Mouse (Mus musculus): ENCODE results near the gene Ksr1.

The Ksr1 gene

GRCm38 (mm10) chr11:79146331-79146767 lies at the start of gene Ksr1:
Ksr1 (minus strand) TSS chr11:79146407.
- in situ Hi-C loops (cut with MboI, MseI): loop anchor here (10.0 kb wide), 2 partner anchors 72 to 612 kb away; partner anchors contain the start of genes Ift20 and Tnfaip1

- in situ Hi-C loops (cut with MboI, MseI): no loop called here
Measured at GRCm38 (mm10) chr11:79192176-79192575, 46.0 kb upstream of the Ksr1 start.

- in situ Hi-C loops (cut with MboI, MseI): no loop called here
Measured at GRCm38 (mm10) chr11:79191214-79191613, 45.0 kb upstream of the Ksr1 start.

GRCm38 (mm10) chr11:79190257-79190656 lies 44.0 kb upstream of the Ksr1 start:
- in situ Hi-C loops (cut with MboI, MseI): no loop called here

- in situ Hi-C loops (cut with MboI, MseI): loop anchor here (5.0 kb wide), 1 partner anchor 321 kb away; no protein-coding TSS in a partner anchor
Measured at GRCm38 (mm10) chr11:79188176-79188575, 42.0 kb upstream of the Ksr1 start.

GRCm38 (mm10) chr11:79187291-79187690 lies 41.1 kb upstream of the Ksr1 start:
- in situ Hi-C loops (cut with MboI, MseI): loop anchor here (5.0 kb wide), 1 partner anchor 320 kb away; no protein-coding TSS in a partner anchor

GRCm38 (mm10) chr11:79185683-79186082 lies 39.5 kb upstream of the Ksr1 start:
- in situ Hi-C loops (cut with MboI, MseI): loop anchor here (5.0 kb wide), 1 partner anchor 318 kb away; no protein-coding TSS in a partner anchor

GRCm38 (mm10) chr11:79184126-79184888 lies 38.1 kb upstream of the Ksr1 start:
- in situ Hi-C loops (cut with MboI, MseI): no loop called here

- in situ Hi-C loops (cut with MboI, MseI): no loop called here
Measured at GRCm38 (mm10) chr11:79183400-79183799, 37.2 kb upstream of the Ksr1 start.

- in situ Hi-C loops (cut with MboI, MseI): no loop called here
Measured at GRCm38 (mm10) chr11:79182881-79183280, 36.7 kb upstream of the Ksr1 start.

- in situ Hi-C loops (cut with MboI, MseI): no loop called here
Measured at GRCm38 (mm10) chr11:79181914-79182313, 35.7 kb upstream of the Ksr1 start.

GRCm38 (mm10) chr11:79176687-79177086 lies 30.5 kb upstream of the Ksr1 start:
- in situ Hi-C loops (cut with MboI, MseI): no loop called here

- in situ Hi-C loops (cut with MboI, MseI): no loop called here
Measured at GRCm38 (mm10) chr11:79172054-79172453, 25.8 kb upstream of the Ksr1 start.

- in situ Hi-C loops (cut with MboI, MseI): loop anchor here (10.0 kb wide), 2 partner anchors 148 to 338 kb away; partner anchors contain the start of gene Omg
Measured at GRCm38 (mm10) chr11:79166582-79167300, 20.5 kb upstream of the Ksr1 start.

GRCm38 (mm10) chr11:79161077-79161758 lies 15.0 kb upstream of the Ksr1 start:
- in situ Hi-C loops (cut with MboI, MseI): loop anchor here (10.0 kb wide), 2 partner anchors 154 to 344 kb away; partner anchors contain the start of gene Omg

- in situ Hi-C loops (cut with MboI, MseI): loop anchor here (10.0 kb wide), 2 partner anchors 155 to 345 kb away; partner anchors contain the start of gene Omg
Measured at GRCm38 (mm10) chr11:79160127-79160526, 13.9 kb upstream of the Ksr1 start.

GRCm38 (mm10) chr11:79157729-79158128 lies 11.5 kb upstream of the Ksr1 start:
- in situ Hi-C loops (cut with MboI, MseI): no loop called here

- in situ Hi-C loops (cut with MboI, MseI): no loop called here
Measured at GRCm38 (mm10) chr11:79155348-79155747, 9.1 kb upstream of the Ksr1 start.

- in situ Hi-C loops (cut with MboI, MseI): no loop called here
Measured at GRCm38 (mm10) chr11:79152696-79153095, 6.5 kb upstream of the Ksr1 start.

- in situ Hi-C loops (cut with MboI, MseI): no loop called here
Measured at GRCm38 (mm10) chr11:79151874-79152273, 5.7 kb upstream of the Ksr1 start.

- in situ Hi-C loops (cut with MboI, MseI): no loop called here
Measured at GRCm38 (mm10) chr11:79150301-79150700, 4.1 kb upstream of the Ksr1 start.

- in situ Hi-C loops (cut with MboI, MseI): loop anchor here (10.0 kb wide), 2 partner anchors 74 to 614 kb away; partner anchors contain the start of genes Ift20 and Tnfaip1
Measured at GRCm38 (mm10) chr11:79149295-79149694, 3.1 kb upstream of the Ksr1 start.

Data from T-helper 2 cell (primary cell).